Mouse (Mus musculus): ENCODE measurements at regions not wholly inside any gene's neighbourhood (a gene's known extent, or its start where the extent isn't known, plus 50 kb on each side); places are given as distances from the start of the nearest gene placed in this dataset.
A peak's percentile ranks its signal among the peaks of the same experiment; 100 is the strongest.

DNA sequence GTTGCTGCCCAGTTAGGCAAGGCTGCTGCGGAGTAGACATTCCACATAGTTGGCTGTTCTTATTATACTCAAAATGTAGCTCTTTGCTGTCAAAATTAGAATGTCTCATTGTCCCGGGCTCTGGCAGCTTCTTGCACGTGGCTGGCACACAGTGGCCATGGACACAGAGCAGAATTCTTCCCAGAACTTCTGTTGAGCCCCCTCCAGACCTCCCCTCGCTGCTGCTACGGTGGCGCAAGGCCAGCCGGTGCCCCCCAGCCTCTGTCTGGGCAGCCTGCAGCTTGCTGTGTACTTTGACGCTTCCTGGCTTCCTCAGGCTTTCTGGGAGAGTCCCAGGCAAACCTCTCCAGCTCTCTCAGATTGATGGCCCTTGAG is 138.2 kb upstream of the Ubl3 start:
- H3K4me1 ChIP-seq (ENCODE audit: control insufficient read depth, insufficient read depth, low read length), result no peaks in the 10 kb centered on the region
- H3K27me3 ChIP-seq (replicated peaks; ENCODE audit: control insufficient read depth, insufficient read depth, low read length), result no peaks in the 10 kb centered on the region
- no peak for DNase-seq
- no peak for TF ChIP-seq POLR2A (IDR thresholded peaks at IDR 0.05; ENCODE audit: low read depth, low read length)
- TF ChIP-seq CTCF (conservative IDR thresholded peaks at IDR 0.05; ENCODE audit: insufficient read depth, insufficient read length, low read depth, low read length), result no peak
- no peak overlapping the region for H3K27ac ChIP-seq (ENCODE audit: insufficient read depth, low read depth, low read length)
- no peaks in the 10 kb centered on the region for H3K36me3 ChIP-seq (ENCODE audit: control insufficient read depth, insufficient read depth, low read length)
- WGBS, result 73% methylated on average over 8 of the region's 8 CpGs
- H3K4me3 ChIP-seq (ENCODE audit: insufficient read depth, low read depth, low read length), result no peak overlapping the region

GRCm38 (mm10) chr5:148690158-148690822 is 137.7 kb upstream of the Ubl3 start:
- H3K27me3 ChIP-seq (replicated peaks; ENCODE audit: control insufficient read depth, insufficient read depth, low read length), result no peaks in the 10 kb centered on the region
- no peaks in the 10 kb centered on the region for H3K36me3 ChIP-seq (ENCODE audit: control insufficient read depth, insufficient read depth, low read length)
- 78% methylated on average over 7 of the region's 7 CpGs for WGBS
- no peak for DNase-seq
- no peak overlapping the region for H3K27ac ChIP-seq (ENCODE audit: insufficient read depth, low read depth, low read length)
- H3K4me1 ChIP-seq (ENCODE audit: control insufficient read depth, insufficient read depth, low read length), result no peaks in the 10 kb centered on the region
- TF ChIP-seq POLR2A (IDR thresholded peaks at IDR 0.05; ENCODE audit: low read depth, low read length) (no peak), CTCF (conservative IDR thresholded peaks at IDR 0.05; ENCODE audit: insufficient read depth, insufficient read length, low read depth, low read length) (no peak)
- no peak overlapping the region for H3K4me3 ChIP-seq (ENCODE audit: insufficient read depth, low read depth, low read length)

GRCm38 (mm10) chr5:148689297-148689696 is 136.7 kb upstream of the Ubl3 start:
- H3K36me3 ChIP-seq (ENCODE audit: control insufficient read depth, insufficient read depth, low read length), result no peaks in the 10 kb centered on the region
- H3K4me3 ChIP-seq (ENCODE audit: insufficient read depth, low read depth, low read length), result no peak overlapping the region
- DNase-seq, result no peak
- TF ChIP-seq POLR2A (IDR thresholded peaks at IDR 0.05; ENCODE audit: low read depth, low read length), result no peak
- no peak for TF ChIP-seq CTCF (conservative IDR thresholded peaks at IDR 0.05; ENCODE audit: insufficient read depth, insufficient read length, low read depth, low read length)
- 92% methylated on average over 9 of the region's 9 CpGs for WGBS
- no peaks in the 10 kb centered on the region for H3K4me1 ChIP-seq (ENCODE audit: control insufficient read depth, insufficient read depth, low read length)
- no peak overlapping the region for H3K27ac ChIP-seq (ENCODE audit: insufficient read depth, low read depth, low read length)
- no peaks in the 10 kb centered on the region for H3K27me3 ChIP-seq (replicated peaks; ENCODE audit: control insufficient read depth, insufficient read depth, low read length)

GRCm38 (mm10) chr5:148688501-148688900 is 135.9 kb upstream of the Ubl3 start:
- 76% methylated on average over 8 of the region's 8 CpGs for WGBS
- Histone ChIP-seq H3K27ac (ENCODE audit: insufficient read depth, low read depth, low read length) (no peak overlapping the region), H3K4me3 (ENCODE audit: insufficient read depth, low read depth, low read length) (no peak overlapping the region), H3K4me1 (ENCODE audit: control insufficient read depth, insufficient read depth, low read length) (no peaks in the 10 kb centered on the region), H3K27me3 (replicated peaks; ENCODE audit: control insufficient read depth, insufficient read depth, low read length) (no peaks in the 10 kb centered on the region), H3K36me3 (ENCODE audit: control insufficient read depth, insufficient read depth, low read length) (no peaks in the 10 kb centered on the region)
- TF ChIP-seq POLR2A (IDR thresholded peaks at IDR 0.05; ENCODE audit: low read depth, low read length) (no peak), CTCF (conservative IDR thresholded peaks at IDR 0.05; ENCODE audit: insufficient read depth, insufficient read length, low read depth, low read length) (no peak)
- no peak for DNase-seq

DNA sequence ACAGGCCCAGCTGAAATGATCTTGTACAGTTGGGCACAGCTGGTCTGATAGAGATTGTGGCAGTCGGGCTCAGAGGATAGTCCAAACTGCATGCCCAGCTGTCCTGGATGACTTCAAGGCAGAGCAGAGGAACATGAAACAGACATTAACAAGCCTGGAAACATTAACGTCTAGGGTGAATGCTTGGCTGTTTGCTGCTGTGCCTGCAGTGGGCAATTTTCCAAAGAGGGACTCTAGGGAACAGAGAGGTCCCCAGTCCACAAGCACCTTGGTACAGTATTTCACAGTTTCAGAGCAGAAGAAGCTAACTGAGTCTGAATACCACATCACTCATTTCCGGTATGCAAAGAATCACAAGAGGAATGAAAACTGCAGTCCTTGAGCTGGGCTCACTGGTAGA is 135.2 kb upstream of the Ubl3 start:
- TF ChIP-seq CTCF (conservative IDR thresholded peaks at IDR 0.05; ENCODE audit: insufficient read depth, insufficient read length, low read depth, low read length) (no peak), POLR2A (IDR thresholded peaks at IDR 0.05; ENCODE audit: low read depth, low read length) (no peak)
- Histone ChIP-seq H3K4me3 (ENCODE audit: insufficient read depth, low read depth, low read length) (no peak overlapping the region), H3K27me3 (replicated peaks; ENCODE audit: control insufficient read depth, insufficient read depth, low read length) (no peaks in the 10 kb centered on the region), H3K27ac (ENCODE audit: insufficient read depth, low read depth, low read length) (no peak overlapping the region), H3K36me3 (ENCODE audit: control insufficient read depth, insufficient read depth, low read length) (no peaks in the 10 kb centered on the region), H3K4me1 (ENCODE audit: control insufficient read depth, insufficient read depth, low read length) (no peaks in the 10 kb centered on the region)
- no peak for DNase-seq
- WGBS, result 59% methylated on average over 3 of the region's 3 CpGs

GRCm38 (mm10) chr5:148684216-148684615 is 131.6 kb upstream of the Ubl3 start:
- TF ChIP-seq CTCF (conservative IDR thresholded peaks at IDR 0.05; ENCODE audit: insufficient read depth, insufficient read length, low read depth, low read length), result no peak
- TF ChIP-seq POLR2A (IDR thresholded peaks at IDR 0.05; ENCODE audit: low read depth, low read length), result no peak
- Histone ChIP-seq H3K27me3 (replicated peaks; ENCODE audit: control insufficient read depth, insufficient read depth, low read length) (no peaks in the 10 kb centered on the region), H3K4me1 (ENCODE audit: control insufficient read depth, insufficient read depth, low read length) (no peaks in the 10 kb centered on the region), H3K4me3 (ENCODE audit: insufficient read depth, low read depth, low read length) (no peak overlapping the region), H3K27ac (ENCODE audit: insufficient read depth, low read depth, low read length) (no peak overlapping the region), H3K36me3 (ENCODE audit: control insufficient read depth, insufficient read depth, low read length) (no peaks in the 10 kb centered on the region)
- no peak for DNase-seq
- WGBS, result 63% methylated on average over 11 of the region's 11 CpGs

GRCm38 (mm10) chr5:148682553-148682952 is 130.0 kb upstream of the Ubl3 start:
- Histone ChIP-seq H3K4me3 (ENCODE audit: insufficient read depth, low read depth, low read length) (no peak overlapping the region), H3K27me3 (replicated peaks; ENCODE audit: control insufficient read depth, insufficient read depth, low read length) (no peaks in the 10 kb centered on the region), H3K36me3 (ENCODE audit: control insufficient read depth, insufficient read depth, low read length) (no peaks in the 10 kb centered on the region), H3K4me1 (ENCODE audit: control insufficient read depth, insufficient read depth, low read length) (no peaks in the 10 kb centered on the region), H3K27ac (ENCODE audit: insufficient read depth, low read depth, low read length) (no peak overlapping the region)
- no peak for DNase-seq
- TF ChIP-seq POLR2A (IDR thresholded peaks at IDR 0.05; ENCODE audit: low read depth, low read length) (no peak), CTCF (conservative IDR thresholded peaks at IDR 0.05; ENCODE audit: insufficient read depth, insufficient read length, low read depth, low read length) (0 out of 2 replicates have a peak, but pooled peaks have one; percentile 17)
- WGBS, result 97% methylated on average over 6 of the region's 6 CpGs
